Mouse (Mus musculus): ENCODE results near the gene Nxph2. TPM values are rescaled to one million over a fixed set of nuclear protein-coding genes. Genes with fewer than 3 reads are reported as not detected.
A peak's percentile ranks its signal among the peaks of the same experiment; 100 is the strongest.
"Not testable (repeated sequence)": the region's sequence is repeated elsewhere in the genome, so short reads cannot be mapped to it uniquely, and the experiment has no call there.

The Nxph2 gene
- 1 to 10 TPM; 1.8 to 2.2 TPM for total RNA-seq (2021)

- DNase-seq, result peak; percentile 13 to 16
Measured at GRCm38 (mm10) chr2:23320746-23321585, at the start of gene Nxph2. Gene Nxph2, plus strand, starts transcription at chr2:23321246.

GRCm38 (mm10) chr2:23290991-23291390, 30.1 kb upstream of the Nxph2 start:
- not testable (repeated sequence) for DNase-seq

- DNase-seq, result no peak
Measured at GRCm38 (mm10) chr2:23314869-23315268, 6.2 kb upstream of the Nxph2 start.

Other genes with a start within 250 kb of the Nxph2 start
- under 1 TPM; 0.40 to 0.53 TPM for gene Mastl, start 165.2 kb upstream of the Nxph2 start, total RNA-seq (2021)
- gene Yme1l1, start 164.9 kb upstream of the Nxph2 start, total RNA-seq (2021), result 100 to 1,000 TPM in 1 of 2 experiments, 10 to 100 TPM in 1; 92.5 to 101 TPM
- gene 4931423N10Rik, start 113.8 kb upstream of the Nxph2 start, total RNA-seq (2021), result under 1 TPM in 1 of 2 experiments, not detected in 1; 0.28 TPM